Mouse (Mus musculus): ENCODE data around the gene Fbxo31. TPM values are rescaled to one million over a fixed set of nuclear protein-coding genes. Genes with fewer than 3 reads are reported as not detected.
A peak's percentile ranks its signal among the peaks of the same experiment; 100 is the strongest.

The Fbxo31 gene
- polyA plus RNA-seq, 1 experiment = 24.9 TPM

DNA sequence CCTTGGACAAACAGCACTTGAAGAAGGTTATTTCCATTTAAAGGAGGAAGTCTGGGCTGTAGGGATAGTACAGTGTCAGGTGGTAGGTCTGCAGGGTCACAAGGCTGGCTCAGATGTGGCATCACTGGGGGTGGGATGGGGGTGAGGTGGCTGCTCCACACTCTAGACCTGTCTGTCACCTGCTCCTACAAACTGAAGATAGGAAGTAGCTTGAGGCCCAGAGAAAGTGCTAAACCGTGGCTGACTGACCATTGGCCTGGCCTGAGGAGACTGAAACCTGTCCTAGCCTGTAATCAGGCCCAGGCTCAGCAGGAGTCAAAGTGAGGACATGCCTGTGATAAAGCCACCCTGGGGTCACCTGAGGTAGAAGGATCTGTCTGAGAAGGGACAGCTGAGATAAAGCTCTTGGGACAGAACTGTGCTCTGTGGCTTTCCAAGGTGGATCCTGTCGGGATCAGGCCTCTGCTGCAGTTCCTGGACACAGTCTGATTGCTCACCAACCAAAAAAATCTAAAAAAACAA lies 10.7 kb upstream of the Fbxo31 start:
- Histone ChIP-seq H3K27me3 (ENCODE audit: control insufficient read depth, insufficient read depth, low read length) (no peaks in the 10 kb centered on the region), H3K36me3 (ENCODE audit: control insufficient read depth, insufficient read depth, low read length) (peaks cover 7% of the 10 kb centered on the region), H3K4me3 (ENCODE audit: low read depth, low read length) (no peak overlapping the region), H3K4me1 (ENCODE audit: control insufficient read depth, insufficient read depth, insufficient read length, low read length) (peaks cover 7% of the 10 kb centered on the region), H3K27ac (ENCODE audit: insufficient read depth, low read depth, low read length) (no peak overlapping the region)
- no peak for TF ChIP-seq POLR2A (IDR thresholded peaks at IDR 0.05; ENCODE audit: low read depth, low read length)
- no peak for TF ChIP-seq CTCF (IDR thresholded peaks at IDR 0.05; ENCODE audit: extremely low read depth, insufficient read length, insufficient replicate concordance, low read depth, low read length)
- WGBS = 65% methylated on average over 2 of the region's 2 CpGs

DNA sequence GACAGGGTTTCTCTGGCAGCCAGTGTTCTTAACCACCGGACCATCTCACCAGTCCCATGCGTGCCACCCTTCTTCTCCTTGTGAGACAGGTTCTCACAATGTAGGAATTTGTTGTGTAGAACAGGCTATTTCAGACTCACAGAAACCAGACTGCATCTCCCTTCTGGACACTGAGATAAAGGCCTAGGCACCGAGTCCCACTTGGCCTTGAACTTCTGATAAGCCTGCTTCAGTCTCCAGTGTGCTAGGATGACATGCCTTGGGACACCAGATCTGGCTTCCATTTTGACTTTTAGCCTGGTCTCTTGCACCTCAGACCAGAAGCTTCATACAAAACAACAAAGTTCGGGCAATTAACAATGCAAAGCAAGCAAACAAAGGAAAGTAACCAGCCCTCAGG lies 10.1 kb upstream of the Fbxo31 start:
- TF ChIP-seq CTCF (IDR thresholded peaks at IDR 0.05; ENCODE audit: extremely low read depth, insufficient read length, insufficient replicate concordance, low read depth, low read length) (no peak), POLR2A (IDR thresholded peaks at IDR 0.05; ENCODE audit: low read depth, low read length) (no peak)
- H3K36me3 ChIP-seq (ENCODE audit: control insufficient read depth, insufficient read depth, low read length) = peaks cover 2% of the 10 kb centered on the region; the same call in 1 of the 2 replicates
- H3K4me3 ChIP-seq (ENCODE audit: low read depth, low read length) = no peak overlapping the region
- WGBS = 85% methylated on average over 4 of the region's 4 CpGs
- no peak overlapping the region for H3K27ac ChIP-seq (ENCODE audit: insufficient read depth, low read depth, low read length)
- H3K4me1 ChIP-seq (ENCODE audit: control insufficient read depth, insufficient read depth, insufficient read length, low read length) = peaks cover 7% of the 10 kb centered on the region
- no peaks in the 10 kb centered on the region for H3K27me3 ChIP-seq (ENCODE audit: control insufficient read depth, insufficient read depth, low read length)

GRCm38 (mm10) chr8:121585159-121585825 lies 6.7 kb upstream of the Fbxo31 start:
- peak overlapping the region; percentile 66 for H3K27ac ChIP-seq (ENCODE audit: insufficient read depth, low read depth, low read length)
- H3K4me3 ChIP-seq (ENCODE audit: low read depth, low read length) = peak overlapping the region; percentile 84
- under 1% methylated on average over 47 of the region's 47 CpGs for WGBS
- peak; percentile 83 for TF ChIP-seq POLR2A (IDR thresholded peaks at IDR 0.05; ENCODE audit: low read depth, low read length)
- TF ChIP-seq CTCF (IDR thresholded peaks at IDR 0.05; ENCODE audit: extremely low read depth, insufficient read length, insufficient replicate concordance, low read depth, low read length) = no peak
- no peaks in the 10 kb centered on the region for H3K36me3 ChIP-seq (ENCODE audit: control insufficient read depth, insufficient read depth, low read length)
- no peaks in the 10 kb centered on the region for H3K27me3 ChIP-seq (ENCODE audit: control insufficient read depth, insufficient read depth, low read length)
- peaks cover 3% of the 10 kb centered on the region; the same call in 1 of the 2 replicates for H3K4me1 ChIP-seq (ENCODE audit: control insufficient read depth, insufficient read depth, insufficient read length, low read length)

DNA sequence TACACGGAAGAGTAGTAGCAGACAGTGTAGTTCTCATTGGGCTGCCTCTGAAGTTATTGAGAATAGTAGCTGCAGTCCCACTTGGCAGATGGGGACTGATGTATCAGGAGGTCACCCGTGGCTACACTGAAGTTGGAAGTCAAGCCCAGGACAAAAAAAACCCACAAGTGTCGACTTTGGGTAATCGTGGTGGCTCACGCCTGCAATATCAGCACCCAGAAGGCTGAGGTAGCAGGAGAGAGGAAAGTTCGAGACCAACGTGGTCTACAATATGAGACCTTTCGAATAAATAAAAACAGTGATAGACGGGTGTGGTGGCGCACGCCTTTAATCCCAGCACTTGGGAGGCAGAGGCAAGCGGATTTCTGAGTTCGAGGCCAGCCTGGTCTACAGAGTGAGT lies 6.1 kb upstream of the Fbxo31 start:
- whole genome bisulfite sequencing = 25% methylated on average over 13 of the region's 13 CpGs
- TF ChIP-seq POLR2A (IDR thresholded peaks at IDR 0.05; ENCODE audit: low read depth, low read length) = no peak
- TF ChIP-seq CTCF (IDR thresholded peaks at IDR 0.05; ENCODE audit: extremely low read depth, insufficient read length, insufficient replicate concordance, low read depth, low read length) = no peak
- peaks cover 8% of the 10 kb centered on the region; the same call in 1 of the 2 replicates for H3K4me1 ChIP-seq (ENCODE audit: control insufficient read depth, insufficient read depth, insufficient read length, low read length)
- no peaks in the 10 kb centered on the region for H3K27me3 ChIP-seq (ENCODE audit: control insufficient read depth, insufficient read depth, low read length)
- 0 out of 2 replicates have a peak overlapping the region, but pooled peaks have one; percentile 66 for H3K27ac ChIP-seq (ENCODE audit: insufficient read depth, low read depth, low read length)
- H3K36me3 ChIP-seq (ENCODE audit: control insufficient read depth, insufficient read depth, low read length) = no peaks in the 10 kb centered on the region
- peak overlapping the region; percentile 84 for H3K4me3 ChIP-seq (ENCODE audit: low read depth, low read length)

DNA sequence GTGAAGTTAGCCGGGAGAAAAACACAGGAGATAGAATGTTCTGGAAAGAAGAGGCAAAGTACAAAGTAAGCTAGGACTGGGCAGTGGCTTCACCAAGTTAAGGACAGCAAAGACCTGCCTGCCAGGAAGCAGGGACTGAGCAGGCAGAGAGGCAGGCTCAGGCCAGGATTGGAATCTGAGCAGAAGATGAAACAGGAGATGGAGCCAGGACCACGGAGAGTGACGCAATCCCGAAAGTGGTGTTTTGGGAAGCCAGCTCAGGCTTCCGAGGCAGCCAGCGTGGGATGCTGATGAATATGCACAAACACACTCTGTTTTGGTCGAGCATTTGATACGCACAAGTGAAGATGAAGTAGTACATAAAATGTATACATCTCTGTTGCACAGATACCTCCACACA lies 5.0 kb upstream of the Fbxo31 start:
- Histone ChIP-seq H3K36me3 (ENCODE audit: control insufficient read depth, insufficient read depth, low read length) (no peaks in the 10 kb centered on the region), H3K27ac (ENCODE audit: insufficient read depth, low read depth, low read length) (no peak overlapping the region), H3K4me3 (ENCODE audit: low read depth, low read length) (no peak overlapping the region), H3K4me1 (ENCODE audit: control insufficient read depth, insufficient read depth, insufficient read length, low read length) (peaks cover 13% of the 10 kb centered on the region), H3K27me3 (ENCODE audit: control insufficient read depth, insufficient read depth, low read length) (no peaks in the 10 kb centered on the region)
- TF ChIP-seq CTCF (IDR thresholded peaks at IDR 0.05; ENCODE audit: extremely low read depth, insufficient read length, insufficient replicate concordance, low read depth, low read length) (no peak), POLR2A (IDR thresholded peaks at IDR 0.05; ENCODE audit: low read depth, low read length) (no peak)
- WGBS = 49% methylated on average over 8 of the region's 8 CpGs

DNA sequence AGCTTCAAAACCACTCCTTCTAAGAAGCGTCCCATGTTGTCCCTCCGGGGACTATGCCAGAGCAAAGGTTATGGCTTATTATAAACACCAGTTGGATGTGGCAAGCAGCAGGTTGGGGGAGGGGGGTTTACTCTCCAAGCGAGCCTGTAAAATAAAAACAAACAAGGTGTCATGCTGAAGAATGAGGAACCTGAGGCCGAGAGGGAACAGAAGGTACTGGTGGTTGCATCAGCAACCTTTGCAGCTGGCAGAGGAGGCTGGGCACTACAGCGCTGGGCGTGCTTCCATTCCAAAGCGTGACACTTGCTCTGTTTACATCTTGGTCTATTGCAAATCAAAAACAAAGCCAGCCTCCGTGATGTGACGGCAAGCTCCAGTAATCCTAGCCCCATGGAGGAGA lies 1.9 kb upstream of the Fbxo31 start:
- H3K4me3 ChIP-seq (ENCODE audit: low read depth, low read length) = no peak overlapping the region
- TF ChIP-seq CTCF (IDR thresholded peaks at IDR 0.05; ENCODE audit: extremely low read depth, insufficient read length, insufficient replicate concordance, low read depth, low read length) = no peak
- no peak for TF ChIP-seq POLR2A (IDR thresholded peaks at IDR 0.05; ENCODE audit: low read depth, low read length)
- H3K27ac ChIP-seq (ENCODE audit: insufficient read depth, low read depth, low read length) = peak overlapping the region; percentile 42
- no peaks in the 10 kb centered on the region for H3K36me3 ChIP-seq (ENCODE audit: control insufficient read depth, insufficient read depth, low read length)
- no peaks in the 10 kb centered on the region for H3K27me3 ChIP-seq (ENCODE audit: control insufficient read depth, insufficient read depth, low read length)
- WGBS = 7% methylated on average over 9 of the region's 9 CpGs
- peaks cover 13% of the 10 kb centered on the region for H3K4me1 ChIP-seq (ENCODE audit: control insufficient read depth, insufficient read depth, insufficient read length, low read length)

- Histone ChIP-seq H3K27me3 (ENCODE audit: control insufficient read depth, insufficient read depth, low read length) (no peaks in the 10 kb centered on the region), H3K36me3 (ENCODE audit: control insufficient read depth, insufficient read depth, low read length) (no peaks in the 10 kb centered on the region), H3K27ac (ENCODE audit: insufficient read depth, low read depth, low read length) (no peak overlapping the region), H3K4me3 (ENCODE audit: low read depth, low read length) (peak overlapping the region; percentile 68), H3K4me1 (ENCODE audit: control insufficient read depth, insufficient read depth, insufficient read length, low read length) (peaks cover 17% of the 10 kb centered on the region)
- no peak for TF ChIP-seq POLR2A (IDR thresholded peaks at IDR 0.05; ENCODE audit: low read depth, low read length)
- TF ChIP-seq CTCF (IDR thresholded peaks at IDR 0.05; ENCODE audit: extremely low read depth, insufficient read length, insufficient replicate concordance, low read depth, low read length) = no peak
- WGBS = 1% methylated on average over 44 of the region's 44 CpGs
These were observed 593 bp downstream of the Fbxo31 start for GRCm38 (mm10) chr8:121577751-121578675.

Data from small intestine, adult 2 months (tissue).